Mouse (Mus musculus) natural killer cell, adult 2 months (primary cell): ENCODE data around the gene Brpf1.
"Not testable (repeated sequence)": the region's sequence is repeated elsewhere in the genome, so short reads cannot be mapped to it uniquely, and the experiment has no call there.

Experiments used
- DNase-seq, 2 experiments: peaks; one replicate each; pipeline ENCODE4 v3.0.0; 2022; ENCODE audit warnings: low spot score in 2 of 2

The Brpf1 gene

DNA sequence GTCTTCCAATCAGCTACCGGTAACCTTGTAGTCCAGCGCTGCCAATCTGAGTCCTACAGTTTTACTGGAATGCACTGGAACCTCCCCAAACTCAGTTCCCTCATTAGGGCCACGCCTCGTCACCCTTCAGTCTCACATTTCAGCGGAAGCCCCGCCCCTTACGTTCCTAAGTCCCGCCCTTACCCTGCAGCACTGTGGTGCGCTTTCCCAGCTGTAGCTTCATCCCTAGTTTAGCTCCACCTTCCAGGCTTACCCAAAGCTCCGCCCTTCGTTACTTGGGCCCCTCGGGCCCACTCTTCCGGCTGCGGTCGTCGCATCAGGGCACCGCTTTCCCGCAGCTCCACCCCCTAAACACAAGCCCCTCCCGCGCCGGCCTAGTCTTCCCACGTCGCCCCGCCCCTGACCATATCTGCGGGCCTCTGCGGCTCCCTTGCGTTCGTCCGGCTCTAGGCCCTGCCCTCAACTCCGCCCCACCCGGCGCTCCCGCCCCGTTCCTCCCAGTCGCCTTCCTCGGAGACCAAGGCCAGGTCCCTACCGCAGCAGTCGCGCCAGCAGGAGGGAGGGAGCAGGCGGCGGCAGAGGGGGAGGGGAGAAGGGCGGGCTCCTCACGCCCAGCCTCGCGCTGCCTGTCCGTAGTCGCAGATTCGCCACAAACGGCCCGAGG lies 483 bp upstream of the Brpf1 start:
- DNase-seq: peak; percentile 100

- peak; percentile 35 to 38 for DNase-seq
Measured at GRCm38 (mm10) chr6:113307481-113308121, 664 bp downstream of the Brpf1 start.

DNA sequence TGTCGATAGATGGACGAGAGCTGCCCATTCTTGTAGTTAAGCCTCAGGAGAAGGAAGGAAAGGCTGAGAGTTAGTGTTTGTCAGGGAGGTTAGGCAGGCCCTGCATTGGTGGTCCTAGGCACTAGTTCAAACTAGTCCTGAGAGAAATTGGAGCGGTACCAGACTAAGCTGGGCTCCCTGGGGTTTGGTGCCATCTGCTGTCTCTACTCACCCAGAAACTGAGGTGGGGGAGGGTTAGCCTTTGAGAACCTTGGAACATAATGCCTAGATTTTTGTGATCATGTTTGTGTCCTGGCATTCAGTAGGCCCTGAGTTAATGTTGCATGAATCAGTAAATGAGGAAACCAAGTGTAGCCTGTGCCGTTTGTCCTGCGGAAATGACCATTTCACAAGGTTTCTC lies 1.2 kb downstream of the Brpf1 start:
- DNase-seq: peak; percentile 13 to 39

DNA sequence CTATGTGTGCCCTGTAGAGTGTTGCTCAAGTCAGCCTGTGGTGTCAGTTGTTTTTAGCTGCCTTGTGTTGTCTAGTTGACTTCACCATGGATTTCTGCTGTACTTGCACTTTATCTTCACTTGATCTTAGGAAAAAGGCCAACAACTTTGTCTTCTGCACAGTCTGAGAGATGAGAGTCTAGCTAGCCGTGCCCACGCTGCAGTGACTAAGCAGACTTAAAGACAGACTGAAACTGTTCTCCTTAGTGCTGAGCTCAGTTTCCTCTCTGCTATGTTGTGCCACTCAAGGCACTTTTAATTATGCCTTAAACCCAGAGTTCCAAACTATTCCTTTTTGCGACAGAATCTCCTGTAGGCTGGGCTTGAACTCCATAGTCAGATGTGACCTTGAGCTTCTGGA lies 9.0 kb downstream of the Brpf1 start:
- no peak for DNase-seq

- peak; percentile 97 for DNase-seq
Measured at GRCm38 (mm10) chr6:113326533-113327315, 19.8 kb downstream of the Brpf1 start, which contains the start of gene Ogg1. Gene Ogg1 (plus strand): TSS chr6:113326972.

GRCm38 (mm10) chr6:113329396-113329795 lies 22.5 kb downstream of the Brpf1 start:
- DNase-seq: no peak

DNA sequence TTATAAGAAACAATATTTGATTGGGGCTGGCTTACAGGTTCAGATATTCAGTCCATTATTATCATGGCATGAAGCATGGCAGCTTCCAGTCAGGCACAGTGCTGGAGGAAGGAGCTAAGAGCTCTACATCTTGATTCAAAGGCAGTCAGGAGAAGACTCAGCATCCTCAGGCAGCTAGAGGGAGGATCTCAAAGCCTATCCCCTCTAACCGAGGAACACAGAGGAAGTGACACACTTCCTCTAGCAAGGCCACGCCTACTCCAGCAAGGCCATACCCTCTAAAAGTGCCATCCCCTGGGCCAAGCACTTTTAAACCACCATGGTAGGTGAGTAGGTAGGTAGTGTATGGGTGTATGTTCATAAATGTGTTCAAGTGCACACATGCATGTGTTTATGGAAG lies 23.6 kb downstream of the Brpf1 start:
- peak; percentile 55 to 63 for DNase-seq

DNA sequence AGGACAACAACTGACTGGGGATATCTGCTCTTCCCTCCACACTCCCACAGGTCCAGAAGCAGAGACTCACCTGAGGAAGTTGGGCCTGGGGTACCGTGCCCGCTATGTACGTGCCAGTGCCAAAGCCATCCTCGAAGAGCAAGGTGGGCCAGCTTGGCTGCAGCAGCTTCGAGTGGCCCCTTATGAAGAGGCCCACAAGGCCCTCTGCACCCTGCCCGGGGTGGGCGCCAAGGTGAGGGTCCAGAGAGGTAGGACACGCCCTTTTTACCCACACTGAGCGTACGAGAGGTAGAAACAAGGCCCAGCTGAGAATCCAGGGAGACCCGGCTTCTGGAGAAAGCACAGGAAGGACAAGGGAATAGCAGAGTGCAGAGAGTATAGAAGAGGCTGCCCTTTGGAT lies 24.8 kb downstream of the Brpf1 start:
- DNase-seq: no peak

DNA sequence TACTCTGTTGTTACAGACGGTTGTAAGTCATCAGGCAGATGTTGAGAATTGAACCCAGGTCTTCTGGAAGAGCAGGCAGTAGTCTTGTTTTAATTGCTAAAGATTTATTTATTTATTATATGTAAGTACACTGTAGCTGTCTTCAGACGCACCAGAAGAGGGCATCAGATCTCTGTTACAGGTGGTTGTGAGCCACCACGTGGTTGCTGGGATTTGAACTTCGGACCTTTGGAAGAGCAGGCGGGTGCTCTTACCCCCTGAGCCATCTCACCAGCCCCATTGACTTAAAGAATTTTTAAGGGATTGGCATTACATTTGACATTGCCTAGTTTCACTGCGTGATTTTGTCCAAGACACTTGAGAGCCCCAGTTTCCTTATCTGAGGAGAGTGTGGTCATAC lies 25.8 kb downstream of the Brpf1 start:
- DNase-seq: not testable (repeated sequence)

DNA sequence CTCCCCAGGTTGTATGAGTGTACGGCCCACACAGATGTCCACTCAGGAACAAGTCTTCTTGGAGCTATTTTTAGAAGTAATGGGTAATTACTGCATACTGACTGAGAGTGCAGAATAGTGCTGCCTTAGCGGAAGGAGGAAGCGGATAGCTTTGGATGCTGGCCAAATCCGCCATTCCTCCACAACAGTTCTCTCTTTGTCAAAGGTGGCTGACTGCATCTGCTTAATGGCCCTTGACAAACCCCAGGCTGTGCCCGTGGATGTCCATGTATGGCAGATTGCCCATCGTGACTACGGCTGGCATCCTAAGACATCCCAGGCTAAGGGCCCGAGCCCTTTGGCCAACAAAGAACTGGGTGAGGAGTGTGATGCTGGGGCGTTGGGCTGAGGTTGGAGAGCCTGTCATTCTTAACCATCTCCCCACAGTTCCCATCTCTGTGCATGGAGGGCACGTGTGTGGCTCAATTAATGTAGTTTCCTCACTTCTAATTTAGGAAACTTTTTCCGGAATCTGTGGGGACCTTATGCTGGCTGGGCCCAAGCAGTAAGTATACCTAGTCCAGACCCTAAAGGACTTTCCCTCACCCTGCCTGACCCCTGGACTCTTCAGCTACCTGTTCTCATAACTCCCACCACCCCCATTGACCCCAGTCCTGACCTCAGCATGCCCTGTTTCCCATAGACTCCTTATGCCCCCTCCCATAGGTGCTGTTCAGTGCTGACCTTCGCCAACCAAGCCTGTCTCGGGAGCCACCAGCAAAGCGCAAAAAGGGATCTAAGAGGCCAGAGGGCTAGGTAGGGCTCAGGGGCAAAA lies 26.4 kb downstream of the Brpf1 start:
- no peak for DNase-seq

DNA sequence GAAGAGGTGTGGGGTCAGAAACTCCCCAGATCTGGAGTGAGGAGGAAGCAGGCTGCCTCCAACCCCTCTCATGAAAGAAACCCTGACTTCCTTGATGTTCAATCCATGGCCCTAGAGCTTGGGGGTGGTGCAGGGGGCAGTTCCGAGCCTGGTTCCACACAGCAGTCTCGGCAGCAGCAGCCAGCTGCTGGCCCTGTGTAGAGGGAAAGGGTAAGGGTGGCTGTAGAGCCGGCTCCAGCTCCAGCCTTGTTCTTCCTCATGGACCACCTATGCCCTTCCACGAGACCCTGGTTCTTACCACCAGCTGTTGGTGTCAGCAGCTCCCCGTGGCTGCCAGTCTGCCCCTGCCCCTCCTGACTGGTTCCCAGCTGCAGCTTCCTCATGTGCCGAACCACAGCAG lies 27.3 kb downstream of the Brpf1 start:
- DNase-seq: no peak

- no peak for DNase-seq
Measured at GRCm38 (mm10) chr6:113336852-113337620, 30.1 kb downstream of the Brpf1 start.

- no peak for DNase-seq
Measured at GRCm38 (mm10) chr6:113341574-113341973, 34.6 kb downstream of the Brpf1 start.

GRCm38 (mm10) chr6:113342297-113342696 lies 35.4 kb downstream of the Brpf1 start:
- DNase-seq: no peak

- peak; percentile 37 to 54 for DNase-seq
Measured at GRCm38 (mm10) chr6:113343177-113344092, 36.5 kb downstream of the Brpf1 start, which contains the start of gene Camk1. Gene Camk1 (minus strand): TSS chr6:113343984.

- DNase-seq: no peak
Measured at GRCm38 (mm10) chr6:113344321-113344720, 37.4 kb downstream of the Brpf1 start.

DNA sequence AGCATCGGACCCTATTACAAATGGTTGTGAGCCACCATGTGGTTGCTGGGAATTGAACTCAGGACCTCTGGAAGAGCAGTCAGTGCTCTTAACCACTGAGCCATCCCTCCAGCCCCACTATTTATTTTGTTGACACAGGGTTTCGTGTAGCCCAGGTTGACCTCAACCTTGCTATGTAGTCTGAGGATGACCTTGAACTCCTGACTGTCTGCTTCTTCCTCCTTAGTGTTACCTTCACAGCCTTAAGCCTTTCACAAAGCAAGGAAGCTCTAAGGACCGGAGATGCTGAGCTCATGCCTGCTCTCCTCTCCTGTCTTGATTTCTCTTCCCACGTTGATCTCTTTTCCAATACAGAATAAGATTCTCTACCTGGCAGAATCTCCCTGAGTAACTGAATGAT lies 40.0 kb downstream of the Brpf1 start:
- DNase-seq: no peak

DNA sequence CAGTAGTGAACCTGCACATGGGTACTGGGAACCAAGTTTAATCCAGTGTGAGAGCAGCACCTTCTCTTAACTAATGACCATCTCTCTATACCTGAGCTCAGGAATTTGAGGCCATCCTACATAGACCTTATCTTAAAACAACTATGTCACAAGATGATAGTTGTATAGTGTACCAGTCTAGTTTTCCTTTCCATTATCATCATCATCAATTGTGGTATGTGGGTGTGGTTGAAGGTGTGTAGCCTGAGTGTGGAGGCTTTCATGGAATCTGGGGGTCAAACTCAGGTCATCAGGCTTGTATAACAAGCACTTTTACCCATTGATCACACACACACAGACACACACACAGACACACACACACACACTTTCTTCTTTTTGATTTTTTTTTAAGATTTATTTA lies 43.6 kb downstream of the Brpf1 start:
- no peak for DNase-seq

GRCm38 (mm10) chr6:113351161-113351560 lies 44.2 kb downstream of the Brpf1 start:
- DNase-seq: no peak

DNA sequence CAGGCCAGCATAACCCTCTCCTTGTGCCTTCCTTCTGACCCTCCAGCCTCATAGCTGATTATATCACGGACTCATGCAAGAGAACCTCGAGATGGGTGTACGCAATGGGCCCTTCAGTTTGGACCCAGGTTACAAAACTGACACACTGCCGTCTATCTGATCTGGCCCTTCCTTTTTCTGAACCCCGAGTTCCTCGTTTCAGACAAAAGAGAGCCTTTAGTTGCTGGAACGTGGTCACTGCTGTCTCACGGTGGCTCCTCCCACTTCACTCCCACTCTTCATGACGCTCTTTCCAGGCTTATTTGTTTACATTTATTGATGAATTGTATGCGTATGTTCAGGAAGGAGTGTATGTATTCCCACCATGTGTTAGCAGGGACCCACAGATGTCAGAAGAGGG lies 44.7 kb downstream of the Brpf1 start:
- DNase-seq: no peak
